Comparison of ENCODE assay signal across 22 mouse cellular contexts in genomic region chr4:59245776-59246175, GRCm38 (mm10). TPM values are rescaled to one million over a fixed set of nuclear protein-coding genes. Genes with fewer than 3 reads are reported as not detected.
DNase-seq lines count a peak whose midpoint lies in the region; ATAC-seq lines count a peak whose summit lies in the region.
"Had no signal": no experiment of that assay in that cellular context is flagged by ENCODE, and none has a peak within 500 bp of the region (broad histone marks: within the 10 kb centered on the region; RNA-seq: fewer than 3 reads in every experiment).

No protein-coding gene starts in this region.

- no peak overlapping the region for H3K4me3 ChIP-seq in hindbrain, embryonic 10.5 days
- H3K4me3 ChIP-seq in hindbrain, embryonic 12.5 days: no peak overlapping the region
- H3K4me3 ChIP-seq in liver, embryonic 11.5 days (ENCODE audit: low read depth, low read length): no peak overlapping the region
- H3K4me3 ChIP-seq: forebrain, embryonic 15.5 days; gastrocnemius, adult 2 months; midbrain, embryonic 12.5 days; myocyte; neural tube, embryonic 15.5 days had no signal

- no peak for ATAC-seq in hindbrain, embryonic 12.5 days (ENCODE audit: low FRiP score)
- peak; percentile 71 for ATAC-seq in liver, embryonic 11.5 days (replicated peaks; ENCODE audit: low FRiP score)
- ATAC-seq in megakaryocyte-erythroid progenitor cell, adult 5-6 weeks (replicated peaks; ENCODE audit: low FRiP score, low TSS enrichment, poor library complexity, severe bottlenecking): peak; percentile 24
- ATAC-seq in activated CD4-positive, CD25-positive, alpha-beta regulatory T cell, adult 4 months: no peak
- ATAC-seq: forebrain, embryonic 15.5 days; hindbrain, embryonic 16.5 days had no signal

- H3K27ac ChIP-seq in hindbrain, embryonic 10.5 days: peak overlapping the region; percentile 62
- H3K27ac ChIP-seq in hindbrain, embryonic 12.5 days: no peak overlapping the region
- peak overlapping the region; percentile 96 for H3K27ac ChIP-seq in liver, embryonic 11.5 days (ENCODE audit: low read depth, low read length)
- H3K27ac ChIP-seq: forebrain, embryonic 15.5 days; gastrocnemius, adult 2 months; midbrain, embryonic 12.5 days; neural tube, embryonic 15.5 days had no signal

- WGBS in hindbrain, embryonic 10.5 days: 87% methylated on average over 4 of the region's 4 CpGs
- 91% methylated on average over 4 of the region's 4 CpGs for WGBS in hindbrain, embryonic 12.5 days
- WGBS in liver, embryonic 11.5 days: 57% methylated on average over 4 of the region's 4 CpGs

- H3K27me3 ChIP-seq in hindbrain, embryonic 10.5 days (ENCODE audit: insufficient read depth, poor library complexity, severe bottlenecking): no peaks in the 10 kb centered on the region
- H3K27me3 ChIP-seq in hindbrain, embryonic 12.5 days: no peaks in the 10 kb centered on the region
- no peaks in the 10 kb centered on the region for H3K27me3 ChIP-seq in liver, embryonic 11.5 days (replicated peaks; ENCODE audit: control insufficient read depth, insufficient read depth, low read length)
- H3K27me3 ChIP-seq: forebrain, embryonic 15.5 days; midbrain, embryonic 12.5 days; neural tube, embryonic 15.5 days had no signal

- H3K4me2 ChIP-seq in hindbrain, embryonic 12.5 days (replicated peaks): no peak overlapping the region
- peak overlapping the region; percentile 59 for H3K4me2 ChIP-seq in liver, embryonic 11.5 days
- H3K4me2 ChIP-seq: forebrain, embryonic 15.5 days; midbrain, embryonic 12.5 days; neural tube, embryonic 15.5 days had no signal

- no peaks in the 10 kb centered on the region for H3K36me3 ChIP-seq in hindbrain, embryonic 10.5 days
- no peaks in the 10 kb centered on the region for H3K36me3 ChIP-seq in hindbrain, embryonic 12.5 days
- H3K36me3 ChIP-seq in liver, embryonic 11.5 days (ENCODE audit: control insufficient read depth, insufficient read depth, low read length): no peaks in the 10 kb centered on the region
- H3K36me3 ChIP-seq: forebrain, embryonic 15.5 days; midbrain, embryonic 12.5 days; neural tube, embryonic 15.5 days had no signal

- no peaks in the 10 kb centered on the region for H3K9me3 ChIP-seq in hindbrain, embryonic 10.5 days
- H3K9me3 ChIP-seq in hindbrain, embryonic 12.5 days (replicated peaks): no peaks in the 10 kb centered on the region
- H3K9me3 ChIP-seq in liver, embryonic 11.5 days (ENCODE audit: control insufficient read depth, low read length): no peaks in the 10 kb centered on the region
- H3K9me3 ChIP-seq: forebrain, embryonic 15.5 days; midbrain, embryonic 12.5 days; neural tube, embryonic 15.5 days had no signal

- DNase-seq in hindbrain, embryonic 10.5 days (ENCODE audit: low spot score): no peak
- peak; percentile 57 for DNase-seq in c-Kit-positive CD71-positive TER-119-negative erythroid progenitor cells, embryonic 14.5 days (ENCODE audit: low read depth)
- DNase-seq in liver, embryonic 11.5 days (ENCODE audit: low spot score): no peak
- no peak for DNase-seq in kidney, postnatal 25 days
- DNase-seq: adrenal gland, postnatal 14 days; B cell, adult 2 months; cerebellum, postnatal 25 days; gastrocnemius, adult 2 months; heart, adult 11 months; kidney, adult 2 months; kidney, postnatal 36 days; layer of hippocampus, postnatal 36 days; lung, postnatal 14 days; thymus, adult 18-20 months had no signal

- no peak overlapping the region for H3K9ac ChIP-seq in hindbrain, embryonic 12.5 days
- peak overlapping the region; percentile 47 for H3K9ac ChIP-seq in liver, embryonic 11.5 days (ENCODE audit: low read depth, low read length)
- H3K9ac ChIP-seq: forebrain, embryonic 15.5 days; midbrain, embryonic 12.5 days; neural tube, embryonic 15.5 days had no signal

- no peaks in the 10 kb centered on the region for H3K4me1 ChIP-seq in hindbrain, embryonic 10.5 days (replicated peaks)
- no peaks in the 10 kb centered on the region for H3K4me1 ChIP-seq in hindbrain, embryonic 12.5 days
- H3K4me1 ChIP-seq in liver, embryonic 11.5 days (replicated peaks; ENCODE audit: control insufficient read depth, insufficient read depth, low read length): peaks cover 31% of the 10 kb centered on the region
- H3K4me1 ChIP-seq: forebrain, embryonic 15.5 days; midbrain, embryonic 12.5 days; neural tube, embryonic 15.5 days had no signal

RNA-seq across cellular contexts. Expression of gene Ugcg, which starts 56.7 kb away (rescaled TPM):
- polyA plus RNA-seq in hindbrain, embryonic 10.5 days (2016; fragmentation: Nextera tagmentation; extraction: Ambion mirVana): 9.0 and 10.0 TPM in 2 replicates
- polyA plus RNA-seq in hindbrain, embryonic 12.5 days (2016; fragmentation: Nextera tagmentation; extraction: Ambion mirVana): 17.5 and 17.9 TPM in 2 replicates
- polyA plus RNA-seq in liver, embryonic 11.5 days (2014; fragmentation: Nextera tagmentation; extraction: Ambion mirVana): 25.9 and 26.1 TPM in 2 replicates
- 223 and 236 TPM in 2 replicates for total RNA-seq in megakaryocyte-erythroid progenitor cell, adult 5-6 weeks (2014; fragmentation: Nextera tagmentation)
- 225 and 282 TPM in 2 replicates for total RNA-seq in megakaryocyte-erythroid progenitor cell, adult 5-6 weeks (2017)
- 10 to 100 TPM; 17.5 to 19.7 TPM for polyA plus RNA-seq in activated CD4-positive, CD25-positive, alpha-beta regulatory T cell, adult 4 months (2017; shearing (Covaris generic))

Comparison
In these comparisons a context has a peak if more than half of its experiments do, and no peak if none do; other contexts are left out.
1. ATAC-seq: peak in liver, embryonic 11.5 days (single experiment) and megakaryocyte-erythroid progenitor cell, adult 5-6 weeks (single experiment); none in hindbrain, embryonic 12.5 days (single experiment) and activated CD4-positive, CD25-positive, alpha-beta regulatory T cell, adult 4 months (single experiment).